Mouse (Mus musculus) lung, postnatal 0 days (tissue): ENCODE results near the gene Lpp.

Experiments
- CTCF ChIP-seq: IDR thresholded peaks from 2 replicates; pipeline ENCODE4 v1.5.1; 2016; ENCODE audit warnings: antibody characterized with exemption, mild to moderate bottlenecking
- EP300 ChIP-seq: IDR thresholded peaks from 2 replicates; pipeline ENCODE4 v1.6.1; 2016; ENCODE audit warnings: antibody characterized with exemption, mild to moderate bottlenecking, control low read depth

DNA sequence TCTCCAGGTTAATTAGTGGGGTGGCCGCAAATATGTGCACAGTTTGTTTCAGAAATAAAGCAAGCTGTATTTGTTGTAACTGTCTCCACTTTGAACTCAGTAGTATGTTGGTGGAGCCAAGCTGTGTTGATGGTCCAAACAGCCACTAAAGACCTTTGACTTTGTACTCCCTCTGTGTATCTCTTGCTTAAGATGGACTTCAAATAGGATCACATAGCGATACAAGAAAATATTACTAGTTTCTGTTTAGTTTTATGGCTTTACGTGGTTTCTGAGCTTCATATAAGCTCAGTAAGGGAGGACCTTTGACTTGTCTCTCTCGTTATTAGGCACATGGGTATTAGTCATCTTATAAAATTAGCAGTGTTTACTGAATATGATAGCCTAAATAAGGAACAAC, 485.7 kb downstream of the Lpp start:
- TF ChIP-seq CTCF (no peak), EP300 (no peak)
